Mouse (Mus musculus): ENCODE data around the gene Colq. TPM values are rescaled to one million over a fixed set of nuclear protein-coding genes. Genes with fewer than 3 reads are reported as not detected.

Gene Colq
- polyA plus RNA-seq, 1 experiment, result 108 TPM

- no peak overlapping the region for H3K27ac ChIP-seq (ENCODE audit: control insufficient read depth, insufficient read depth, low read depth, low read length)
- H3K4me3 ChIP-seq (ENCODE audit: control insufficient read depth, low read depth, low read length), result no peak overlapping the region
- H3K4me1 ChIP-seq (ENCODE audit: control insufficient read depth, insufficient read depth, low read length), result peaks cover 3% of the 10 kb centered on the region; the same call in 1 of the 2 replicates
- TF ChIP-seq POLR2A (IDR thresholded peaks at IDR 0.05; ENCODE audit: control insufficient read depth, low read depth, low read length) (no peak), CTCF (IDR thresholded peaks at IDR 0.05; ENCODE audit: control insufficient read depth, insufficient read depth, insufficient replicate concordance, low read depth, low read length) (no peak)
- H3K36me3 ChIP-seq (ENCODE audit: control insufficient read depth, insufficient read depth, low read length), result no peaks in the 10 kb centered on the region; the same call in none of the 2 replicates
- H3K27me3 ChIP-seq (ENCODE audit: control insufficient read depth, insufficient read depth, low read length), result no peaks in the 10 kb centered on the region
Observed at GRCm38 (mm10) chr14:31496241-31496646, 94.9 kb downstream of the Colq start.

GRCm38 (mm10) chr14:31495538-31495937 is 95.6 kb downstream of the Colq start:
- Histone ChIP-seq H3K27me3 (ENCODE audit: control insufficient read depth, insufficient read depth, low read length) (no peaks in the 10 kb centered on the region), H3K4me1 (ENCODE audit: control insufficient read depth, insufficient read depth, low read length) (peaks cover 3% of the 10 kb centered on the region; the same call in 1 of the 2 replicates), H3K4me3 (ENCODE audit: control insufficient read depth, low read depth, low read length) (peak overlapping the region; percentile 81), H3K36me3 (ENCODE audit: control insufficient read depth, insufficient read depth, low read length) (no peaks in the 10 kb centered on the region; the same call in none of the 2 replicates), H3K27ac (ENCODE audit: control insufficient read depth, insufficient read depth, low read depth, low read length) (no peak overlapping the region; the same call in 1 of the 2 replicates)
- TF ChIP-seq POLR2A (IDR thresholded peaks at IDR 0.05; ENCODE audit: control insufficient read depth, low read depth, low read length) (no peak), CTCF (IDR thresholded peaks at IDR 0.05; ENCODE audit: control insufficient read depth, insufficient read depth, insufficient replicate concordance, low read depth, low read length) (no peak)

GRCm38 (mm10) chr14:31494975-31495455 is 96.1 kb downstream of the Colq start, which contains the start of gene Mettl6:
Mettl6 (minus strand) TSS chr14:31495040.
- peak within 1 kb of the TSS; percentile 81 for H3K4me3 ChIP-seq (ENCODE audit: control insufficient read depth, low read depth, low read length)
- TF ChIP-seq POLR2A (IDR thresholded peaks at IDR 0.05; ENCODE audit: control insufficient read depth, low read depth, low read length) (peak; percentile 86), CTCF (IDR thresholded peaks at IDR 0.05; ENCODE audit: control insufficient read depth, insufficient read depth, insufficient replicate concordance, low read depth, low read length) (no peak)
- peak within 1 kb of the TSS; percentile 79 for H3K27ac ChIP-seq (ENCODE audit: control insufficient read depth, insufficient read depth, low read depth, low read length)
- H3K27me3 ChIP-seq (ENCODE audit: control insufficient read depth, insufficient read depth, low read length), result no peaks in the 10 kb centered on the region
- no peaks in the 10 kb centered on the region; the same call in none of the 2 replicates for H3K36me3 ChIP-seq (ENCODE audit: control insufficient read depth, insufficient read depth, low read length)
- peaks cover 3% of the 10 kb centered on the region; the same call in 1 of the 2 replicates for H3K4me1 ChIP-seq (ENCODE audit: control insufficient read depth, insufficient read depth, low read length)

GRCm38 (mm10) chr14:31494349-31494974 is 96.7 kb downstream of the Colq start, which contains the start of gene Eaf1:
Eaf1 (plus strand) TSS chr14:31494399.
- Histone ChIP-seq H3K4me3 (ENCODE audit: control insufficient read depth, low read depth, low read length) (peak within 1 kb of the TSS; percentile 81), H3K36me3 (ENCODE audit: control insufficient read depth, insufficient read depth, low read length) (no peaks in the 10 kb centered on the region; the same call in none of the 2 replicates), H3K27ac (ENCODE audit: control insufficient read depth, insufficient read depth, low read depth, low read length) (peak within 1 kb of the TSS; percentile 79), H3K27me3 (ENCODE audit: control insufficient read depth, insufficient read depth, low read length) (no peaks in the 10 kb centered on the region), H3K4me1 (ENCODE audit: control insufficient read depth, insufficient read depth, low read length) (peaks cover 3% of the 10 kb centered on the region; the same call in 1 of the 2 replicates)
- TF ChIP-seq POLR2A (IDR thresholded peaks at IDR 0.05; ENCODE audit: control insufficient read depth, low read depth, low read length) (no peak), CTCF (IDR thresholded peaks at IDR 0.05; ENCODE audit: control insufficient read depth, insufficient read depth, insufficient replicate concordance, low read depth, low read length) (no peak)

- peak overlapping the region; percentile 79 for H3K27ac ChIP-seq (ENCODE audit: control insufficient read depth, insufficient read depth, low read depth, low read length)
- peaks cover 3% of the 10 kb centered on the region; the same call in 1 of the 2 replicates for H3K4me1 ChIP-seq (ENCODE audit: control insufficient read depth, insufficient read depth, low read length)
- H3K36me3 ChIP-seq (ENCODE audit: control insufficient read depth, insufficient read depth, low read length), result no peaks in the 10 kb centered on the region; the same call in none of the 2 replicates
- TF ChIP-seq POLR2A (IDR thresholded peaks at IDR 0.05; ENCODE audit: control insufficient read depth, low read depth, low read length) (no peak), CTCF (IDR thresholded peaks at IDR 0.05; ENCODE audit: control insufficient read depth, insufficient read depth, insufficient replicate concordance, low read depth, low read length) (no peak)
- no peaks in the 10 kb centered on the region for H3K27me3 ChIP-seq (ENCODE audit: control insufficient read depth, insufficient read depth, low read length)
- peak overlapping the region; percentile 81 for H3K4me3 ChIP-seq (ENCODE audit: control insufficient read depth, low read depth, low read length)
Observed at GRCm38 (mm10) chr14:31493901-31494300, 97.2 kb downstream of the Colq start.

- H3K27me3 ChIP-seq (ENCODE audit: control insufficient read depth, insufficient read depth, low read length), result no peaks in the 10 kb centered on the region
- H3K36me3 ChIP-seq (ENCODE audit: control insufficient read depth, insufficient read depth, low read length), result no peaks in the 10 kb centered on the region; the same call in 1 of the 2 replicates
- H3K4me1 ChIP-seq (ENCODE audit: control insufficient read depth, insufficient read depth, low read length), result no peaks in the 10 kb centered on the region
- no peak overlapping the region for H3K27ac ChIP-seq (ENCODE audit: control insufficient read depth, insufficient read depth, low read depth, low read length)
- H3K4me3 ChIP-seq (ENCODE audit: control insufficient read depth, low read depth, low read length), result no peak overlapping the region
- TF ChIP-seq POLR2A (IDR thresholded peaks at IDR 0.05; ENCODE audit: control insufficient read depth, low read depth, low read length) (no peak), CTCF (IDR thresholded peaks at IDR 0.05; ENCODE audit: control insufficient read depth, insufficient read depth, insufficient replicate concordance, low read depth, low read length) (no peak)
Observed at GRCm38 (mm10) chr14:31488055-31488454, 103.1 kb downstream of the Colq start.

GRCm38 (mm10) chr14:31486465-31486864 is 104.7 kb downstream of the Colq start:
- Histone ChIP-seq H3K36me3 (ENCODE audit: control insufficient read depth, insufficient read depth, low read length) (peaks cover 3% of the 10 kb centered on the region), H3K27ac (ENCODE audit: control insufficient read depth, insufficient read depth, low read depth, low read length) (no peak overlapping the region), H3K4me1 (ENCODE audit: control insufficient read depth, insufficient read depth, low read length) (no peaks in the 10 kb centered on the region), H3K27me3 (ENCODE audit: control insufficient read depth, insufficient read depth, low read length) (no peaks in the 10 kb centered on the region), H3K4me3 (ENCODE audit: control insufficient read depth, low read depth, low read length) (no peak overlapping the region)
- TF ChIP-seq POLR2A (IDR thresholded peaks at IDR 0.05; ENCODE audit: control insufficient read depth, low read depth, low read length) (no peak), CTCF (IDR thresholded peaks at IDR 0.05; ENCODE audit: control insufficient read depth, insufficient read depth, insufficient replicate concordance, low read depth, low read length) (no peak; the same call in 1 of the 2 replicates)

Measured in testis, adult 2 months (tissue).